Mouse (Mus musculus): ENCODE data around the gene Cfc1. TPM values are rescaled to one million over a fixed set of nuclear protein-coding genes. Genes with fewer than 3 reads are reported as not detected.
"Not testable (repeated sequence)": the region's sequence is repeated elsewhere in the genome, so short reads cannot be mapped to it uniquely, and the experiment has no call there.

Cfc1 gene
- polyA plus RNA-seq, 1 experiment from 2014 or later, result not detected

- ATAC-seq, result no peak
- Histone ChIP-seq H3K36me3 (ENCODE audit: control insufficient read depth, insufficient read depth, low read length) (no peaks in the 10 kb centered on the region), H3K4me2 (ENCODE audit: low read depth, low read length) (no peak overlapping the region), H3K27ac (ENCODE audit: low read length) (no peak overlapping the region), H3K9me3 (ENCODE audit: control insufficient read depth, low read length) (no peaks in the 10 kb centered on the region), H3K9ac (ENCODE audit: low read depth, low read length) (no peak overlapping the region), H3K27me3 (replicated peaks; ENCODE audit: control insufficient read depth, insufficient read depth, low read length) (no peaks in the 10 kb centered on the region), H3K4me3 (ENCODE audit: low read length) (no peak overlapping the region), H3K4me1 (ENCODE audit: control insufficient read depth, insufficient read depth, low read length) (no peaks in the 10 kb centered on the region)
- WGBS, result 4% methylated on average over 3 of the region's 3 CpGs
These were observed 24.4 kb upstream of the Cfc1 start for GRCm38 (mm10) chr1:34511027-34511426.

DNA sequence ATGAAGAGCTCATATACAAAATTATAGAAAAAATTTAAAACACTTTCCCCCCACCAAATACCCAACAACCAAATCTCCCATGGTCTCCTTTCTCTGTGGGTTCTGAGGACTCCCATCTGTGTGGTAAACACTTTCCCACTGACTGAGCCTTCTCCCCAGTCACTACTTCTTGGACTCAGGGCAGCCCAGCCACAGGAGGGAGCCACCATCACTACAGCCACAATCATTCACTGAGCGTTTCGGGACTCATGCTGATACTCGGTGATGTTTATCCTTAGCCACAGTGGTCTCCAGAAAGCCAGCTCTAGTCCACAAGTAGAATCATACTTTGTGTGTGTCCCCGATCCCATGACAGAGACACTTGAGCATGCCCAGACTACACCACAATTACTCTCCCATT, 22.4 kb upstream of the Cfc1 start:
- WGBS, result 70% methylated on average over 4 of the region's 4 CpGs
- H3K36me3 ChIP-seq (ENCODE audit: control insufficient read depth, insufficient read depth, low read length), result no peaks in the 10 kb centered on the region

GRCm38 (mm10) chr1:34516595-34516994, 18.9 kb upstream of the Cfc1 start:
- no peak overlapping the region for H3K4me2 ChIP-seq (ENCODE audit: low read depth, low read length)
- H3K36me3 ChIP-seq (ENCODE audit: control insufficient read depth, insufficient read depth, low read length), result no peaks in the 10 kb centered on the region
- no peak overlapping the region for H3K4me3 ChIP-seq (ENCODE audit: low read length)
- no peaks in the 10 kb centered on the region for H3K27me3 ChIP-seq (replicated peaks; ENCODE audit: control insufficient read depth, insufficient read depth, low read length)
- no peak overlapping the region for H3K9ac ChIP-seq (ENCODE audit: low read depth, low read length)
- H3K4me1 ChIP-seq (ENCODE audit: control insufficient read depth, insufficient read depth, low read length), result no peaks in the 10 kb centered on the region
- H3K9me3 ChIP-seq (ENCODE audit: control insufficient read depth, low read length), result 0 out of 2 replicates have a peak, but pooled peaks cover 5% of the 10 kb centered on the region
- WGBS, result 32% methylated on average over 5 of the region's 5 CpGs
- no peak overlapping the region for H3K27ac ChIP-seq (ENCODE audit: low read length)
- ATAC-seq, result no peak

More for the DNA sequence above, 22.4 kb upstream of the Cfc1 start:
- Histone ChIP-seq H3K9me3 (ENCODE audit: control insufficient read depth, low read length) (0 out of 2 replicates have a peak, but pooled peaks cover 5% of the 10 kb centered on the region), H3K27me3 (replicated peaks; ENCODE audit: control insufficient read depth, insufficient read depth, low read length) (no peaks in the 10 kb centered on the region), H3K9ac (ENCODE audit: low read depth, low read length) (no peak overlapping the region), H3K27ac (ENCODE audit: low read length) (no peak overlapping the region), H3K4me1 (ENCODE audit: control insufficient read depth, insufficient read depth, low read length) (no peaks in the 10 kb centered on the region), H3K4me3 (ENCODE audit: low read length) (no peak overlapping the region), H3K4me2 (ENCODE audit: low read depth, low read length) (no peak overlapping the region)
- no peak for ATAC-seq

- not testable (repeated sequence) for H3K36me3 ChIP-seq (ENCODE audit: control insufficient read depth, insufficient read depth, low read length); H3K4me1 ChIP-seq (ENCODE audit: control insufficient read depth, insufficient read depth, low read length); H3K27ac ChIP-seq (ENCODE audit: low read length); H3K9ac ChIP-seq (ENCODE audit: low read depth, low read length); H3K4me3 ChIP-seq (ENCODE audit: low read length); H3K27me3 ChIP-seq (replicated peaks; ENCODE audit: control insufficient read depth, insufficient read depth, low read length); H3K9me3 ChIP-seq (ENCODE audit: control insufficient read depth, low read length); ATAC-seq; H3K4me2 ChIP-seq (ENCODE audit: low read depth, low read length)
- WGBS, result 45% methylated on average over 6 of the region's 6 CpGs
These were observed 18.2 kb upstream of the Cfc1 start for GRCm38 (mm10) chr1:34517297-34517696.

- not testable (repeated sequence) for H3K27ac ChIP-seq (ENCODE audit: low read length); H3K9me3 ChIP-seq (ENCODE audit: control insufficient read depth, low read length); ATAC-seq; H3K9ac ChIP-seq (ENCODE audit: low read depth, low read length); H3K27me3 ChIP-seq (replicated peaks; ENCODE audit: control insufficient read depth, insufficient read depth, low read length); H3K4me2 ChIP-seq (ENCODE audit: low read depth, low read length); H3K36me3 ChIP-seq (ENCODE audit: control insufficient read depth, insufficient read depth, low read length); H3K4me1 ChIP-seq (ENCODE audit: control insufficient read depth, insufficient read depth, low read length); H3K4me3 ChIP-seq (ENCODE audit: low read length)
- WGBS, result 45% methylated on average over 1 of the region's 1 CpGs
These were observed 17.7 kb upstream of the Cfc1 start for GRCm38 (mm10) chr1:34517797-34518196.

GRCm38 (mm10) chr1:34518259-34518658, 17.2 kb upstream of the Cfc1 start:
- Histone ChIP-seq H3K4me2 (ENCODE audit: low read depth, low read length) (no peak overlapping the region), H3K9me3 (ENCODE audit: control insufficient read depth, low read length) (0 out of 2 replicates have a peak, but pooled peaks cover 5% of the 10 kb centered on the region), H3K4me1 (ENCODE audit: control insufficient read depth, insufficient read depth, low read length) (no peaks in the 10 kb centered on the region), H3K4me3 (ENCODE audit: low read length) (no peak overlapping the region), H3K9ac (ENCODE audit: low read depth, low read length) (no peak overlapping the region), H3K27ac (ENCODE audit: low read length) (no peak overlapping the region), H3K36me3 (ENCODE audit: control insufficient read depth, insufficient read depth, low read length) (no peaks in the 10 kb centered on the region), H3K27me3 (replicated peaks; ENCODE audit: control insufficient read depth, insufficient read depth, low read length) (no peaks in the 10 kb centered on the region)
- 73% methylated on average over 1 of the region's 1 CpGs for WGBS
- ATAC-seq, result no peak

DNA sequence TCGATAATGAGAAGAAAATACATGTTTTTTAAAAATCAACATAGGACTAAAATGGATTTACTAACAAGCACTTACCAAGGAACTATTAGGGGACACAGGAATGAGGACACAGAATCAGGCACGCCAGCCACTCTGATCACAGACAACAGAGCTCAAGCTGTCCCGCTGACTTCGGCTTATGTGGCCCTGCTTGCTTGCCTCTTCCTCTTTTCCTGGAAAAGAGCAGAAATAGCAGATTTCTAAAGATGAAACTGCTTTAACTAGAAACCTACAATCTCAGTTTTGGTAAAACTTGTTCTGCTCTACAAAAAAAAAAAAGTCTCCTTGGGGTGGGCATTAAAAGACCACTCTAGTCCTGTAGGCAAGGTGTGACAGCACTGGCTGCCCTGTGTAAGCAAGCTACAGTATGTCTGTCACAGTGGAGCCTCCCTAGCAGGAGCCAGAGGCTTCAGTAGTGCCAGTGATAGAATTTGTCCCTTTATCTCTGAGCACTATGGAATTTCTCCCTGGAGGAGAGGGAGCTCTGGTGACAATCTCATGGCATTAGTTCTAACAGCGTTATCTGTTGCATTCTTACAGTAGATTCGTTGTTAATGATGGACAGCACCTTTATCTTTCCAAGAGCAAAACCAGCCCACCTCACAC, 13.1 kb upstream of the Cfc1 start:
- no peaks in the 10 kb centered on the region for H3K27me3 ChIP-seq (replicated peaks; ENCODE audit: control insufficient read depth, insufficient read depth, low read length)
- H3K9ac ChIP-seq (ENCODE audit: low read depth, low read length), result no peak overlapping the region
- 68% methylated on average over 6 of the region's 6 CpGs for WGBS
- no peak for ATAC-seq
- no peak overlapping the region for H3K4me2 ChIP-seq (ENCODE audit: low read depth, low read length)
- H3K36me3 ChIP-seq (ENCODE audit: control insufficient read depth, insufficient read depth, low read length), result no peaks in the 10 kb centered on the region
- H3K4me3 ChIP-seq (ENCODE audit: low read length), result no peak overlapping the region
- H3K9me3 ChIP-seq (ENCODE audit: control insufficient read depth, low read length), result no peaks in the 10 kb centered on the region
- no peaks in the 10 kb centered on the region for H3K4me1 ChIP-seq (ENCODE audit: control insufficient read depth, insufficient read depth, low read length)
- no peak overlapping the region for H3K27ac ChIP-seq (ENCODE audit: low read length)

GRCm38 (mm10) chr1:34522850-34523244, 12.6 kb upstream of the Cfc1 start:
- H3K9me3 ChIP-seq (ENCODE audit: control insufficient read depth, low read length), result no peaks in the 10 kb centered on the region
- no peak overlapping the region for H3K4me2 ChIP-seq (ENCODE audit: low read depth, low read length)
- no peak overlapping the region for H3K27ac ChIP-seq (ENCODE audit: low read length)
- no peak overlapping the region for H3K4me3 ChIP-seq (ENCODE audit: low read length)
- 71% methylated on average over 3 of the region's 3 CpGs for WGBS
- H3K27me3 ChIP-seq (replicated peaks; ENCODE audit: control insufficient read depth, insufficient read depth, low read length), result no peaks in the 10 kb centered on the region
- no peak overlapping the region for H3K9ac ChIP-seq (ENCODE audit: low read depth, low read length)
- no peak for ATAC-seq
- no peaks in the 10 kb centered on the region for H3K36me3 ChIP-seq (ENCODE audit: control insufficient read depth, insufficient read depth, low read length)
- H3K4me1 ChIP-seq (ENCODE audit: control insufficient read depth, insufficient read depth, low read length), result no peaks in the 10 kb centered on the region

- Histone ChIP-seq H3K4me2 (ENCODE audit: low read depth, low read length) (no peak overlapping the region), H3K9me3 (ENCODE audit: control insufficient read depth, low read length) (no peaks in the 10 kb centered on the region), H3K9ac (ENCODE audit: low read depth, low read length) (no peak overlapping the region), H3K27ac (ENCODE audit: low read length) (no peak overlapping the region), H3K4me3 (ENCODE audit: low read length) (no peak overlapping the region), H3K36me3 (ENCODE audit: control insufficient read depth, insufficient read depth, low read length) (no peaks in the 10 kb centered on the region), H3K27me3 (replicated peaks; ENCODE audit: control insufficient read depth, insufficient read depth, low read length) (no peaks in the 10 kb centered on the region), H3K4me1 (ENCODE audit: control insufficient read depth, insufficient read depth, low read length) (no peaks in the 10 kb centered on the region)
- ATAC-seq, result no peak
- 80% methylated on average over 3 of the region's 3 CpGs for WGBS
These were observed 11.8 kb upstream of the Cfc1 start for GRCm38 (mm10) chr1:34523647-34524046.

GRCm38 (mm10) chr1:34534574-34534973, 874 bp upstream of the Cfc1 start:
- H3K27ac ChIP-seq (ENCODE audit: low read length); H3K9ac ChIP-seq (ENCODE audit: low read depth, low read length); ATAC-seq; H3K9me3 ChIP-seq (ENCODE audit: control insufficient read depth, low read length); H3K4me2 ChIP-seq (ENCODE audit: low read depth, low read length); H3K4me1 ChIP-seq (ENCODE audit: control insufficient read depth, insufficient read depth, low read length); H3K4me3 ChIP-seq (ENCODE audit: low read length); H3K36me3 ChIP-seq (ENCODE audit: control insufficient read depth, insufficient read depth, low read length): not testable (repeated sequence)
- WGBS, result 30% methylated on average over 3 of the region's 3 CpGs
- peaks cover 16% of the 10 kb centered on the region for H3K27me3 ChIP-seq (replicated peaks; ENCODE audit: control insufficient read depth, insufficient read depth, low read length)
